Mouse (Mus musculus): Measurements from ENCODE around the gene Bola3. TPM values are rescaled to one million over a fixed set of nuclear protein-coding genes. Genes with fewer than 3 reads are reported as not detected.

Gene Bola3
- total RNA-seq, 2 experiments from 2014 or later = 49.3 to 54.3 TPM

GRCm38 (mm10) chr6:83404571-83404970 lies 55.6 kb downstream of the Bola3 start:
- Histone ChIP-seq H3K27ac (no peak overlapping the region), H3K4me3 (no peak overlapping the region)
- no peak for DNase-seq (ENCODE audit: extremely low spot score in 1 of 2, low spot score in 2 of 2)
- intact Hi-C loops (cut with DNase I) = no loop called here
- TF ChIP-seq CTCF (IDR thresholded peaks at IDR 0.05) = no peak

- TF ChIP-seq CTCF (IDR thresholded peaks at IDR 0.05) = no peak
- intact Hi-C loops (cut with DNase I) = no loop called here
- DNase-seq (ENCODE audit: extremely low spot score in 1 of 2, low spot score in 2 of 2) = no peak
- no peak overlapping the region for H3K27ac ChIP-seq
- no peak overlapping the region for H3K4me3 ChIP-seq
Observed at GRCm38 (mm10) chr6:83405511-83406064, 56.6 kb downstream of the Bola3 start.

- no peak overlapping the region; the same call in 1 of the 2 replicates for H3K27ac ChIP-seq
- TF ChIP-seq CTCF (IDR thresholded peaks at IDR 0.05) = no peak
- DNase-seq (ENCODE audit: extremely low spot score in 1 of 2, low spot score in 2 of 2) = no peak
- no peak overlapping the region for H3K4me3 ChIP-seq
- intact Hi-C loops (cut with DNase I) = no loop called here
Observed at GRCm38 (mm10) chr6:83408510-83408909, 59.6 kb downstream of the Bola3 start.

Small RNAs within 50 kb of the gene (microRNA-seq; reads per million reads assigned to microRNA genes)
- 0 reads per million in 2 experiments for gene Mir6374

Other genes starting within 250 kb of the Bola3 start
- 1 to 10 TPM; 6.8 to 7.8 TPM for gene Ccdc142, start 247.5 kb upstream of the Bola3 start, total RNA-seq (2021)
- gene Gm42688, start 247.5 kb upstream of the Bola3 start, total RNA-seq (2021) = 1 to 10 TPM; 4.6 to 6.9 TPM
- 10 to 100 TPM; 57.5 to 61.7 TPM for gene Mrpl53, start 240.1 kb upstream of the Bola3 start, total RNA-seq (2021)
- 10 to 100 TPM; 28.6 to 29.5 TPM for gene Mogs, start 233.7 kb upstream of the Bola3 start, total RNA-seq (2021)
- gene Wbp1, start 227.6 kb upstream of the Bola3 start, total RNA-seq (2021) = 10 to 100 TPM; 42.4 to 42.5 TPM
- 10 to 100 TPM; 19.9 to 22.2 TPM for gene Ino80b, start 223.7 kb upstream of the Bola3 start, total RNA-seq (2021)
- gene Rtkn, start 213.7 kb upstream of the Bola3 start, total RNA-seq (2021) = 10 to 100 TPM; 87.0 to 97.5 TPM
- gene Wdr54, start 192.8 kb upstream of the Bola3 start, total RNA-seq (2021) = 10 to 100 TPM; 26.0 to 26.6 TPM
- gene 1700003E16Rik, start 192.7 kb upstream of the Bola3 start, total RNA-seq (2021) = 10 to 100 TPM; 30.9 to 35.6 TPM
- gene Dctn1, start 183.2 kb upstream of the Bola3 start, total RNA-seq (2021) = 100 to 1,000 TPM; 369 to 376 TPM
- gene Slc4a5, start 129.3 kb upstream of the Bola3 start, total RNA-seq (2021) = 1 to 10 TPM in 1 of 2 experiments, under 1 TPM in 1; 0.84 to 1.3 TPM
- 1 to 10 TPM; 5.7 to 8.1 TPM for gene Mthfd2, start 23.2 kb upstream of the Bola3 start, total RNA-seq (2021)
- gene Mob1a, start 23.1 kb upstream of the Bola3 start, total RNA-seq (2021) = 10 to 100 TPM; 18.9 to 22.0 TPM
- 10 to 100 TPM; 74.6 to 90.0 TPM for gene Tet3, start 109.9 kb downstream of the Bola3 start, total RNA-seq (2021)
- gene Dguok, start 157.8 kb downstream of the Bola3 start, total RNA-seq (2021) = 10 to 100 TPM; 25.2 to 31.0 TPM
- gene Actg2, start 187.1 kb downstream of the Bola3 start, total RNA-seq (2021) = not detected
- 10 to 100 TPM; 30.2 to 30.6 TPM for gene Stambp, start 223.6 kb downstream of the Bola3 start, total RNA-seq (2021)